12 mouse cellular contexts compared by ENCODE assay signal in genomic region chr19:40630606-40631005, GRCm38 (mm10). TPM values are rescaled to one million over a fixed set of nuclear protein-coding genes. Genes with fewer than 3 reads are reported as not detected.
A peak's percentile ranks its signal among the peaks of the same experiment; 100 is the strongest.
DNase-seq lines count a peak whose midpoint lies in the region; ATAC-seq and TF ChIP-seq lines count a peak whose summit lies in the region.
"Had no signal": no experiment of that assay in that cellular context is flagged by ENCODE, and none has a peak within 500 bp of the region (broad histone marks: within the 10 kb centered on the region; RNA-seq: fewer than 3 reads in every experiment).

No protein-coding gene starts in this region.

- H3K4me3 ChIP-seq in kidney, adult 2 months (ENCODE audit: insufficient read depth, low read depth, low read length), result no peak overlapping the region
- H3K4me3 ChIP-seq in liver, postnatal 0 days (ENCODE audit: low read depth, low read length), result no peak overlapping the region
- H3K4me3 ChIP-seq in liver, embryonic 12.5 days, result no peak overlapping the region
- H3K4me3 ChIP-seq in macrophage (ENCODE audit: inconsistent target), result no peak overlapping the region
- H3K4me3 ChIP-seq: embryonic facial prominence, embryonic 13.5 days; forebrain, embryonic 13.5 days had no signal

- no peak for TF ChIP-seq POLR2A in kidney, adult 2 months (IDR thresholded peaks at IDR 0.05; ENCODE audit: low read depth, low read length)

- H3K4me2 ChIP-seq in liver, postnatal 0 days (ENCODE audit: low read depth, low read length), result no peak overlapping the region
- no peak overlapping the region for H3K4me2 ChIP-seq in liver, embryonic 12.5 days
- H3K4me2 ChIP-seq: embryonic facial prominence, embryonic 13.5 days; forebrain, embryonic 13.5 days had no signal

- no peak for TF ChIP-seq EP300 in liver, postnatal 0 days (IDR thresholded peaks at IDR 0.05; ENCODE audit: low read depth)

- peak; percentile 48 for DNase-seq in kidney, adult 2 months
- no peak for DNase-seq in kidney, adult 11 months
- no peak for DNase-seq in liver, postnatal 0 days
- DNase-seq in thymus, postnatal 10 days (ENCODE audit: low spot score in 2 of 2), result no peak
- no peak for DNase-seq in thymus, postnatal 14 days
- DNase-seq: cerebellum, adult 8-10 months had no signal

- WGBS in kidney, adult 2 months, result 64% methylated on average over 7 of the region's 7 CpGs
- 35% methylated on average over 7 of the region's 7 CpGs for WGBS in liver, postnatal 0 days (ENCODE audit: insufficient replicate concordance)
- 16% methylated on average over 7 of the region's 7 CpGs for WGBS in liver, embryonic 12.5 days (ENCODE audit: insufficient replicate concordance)
- 0% methylated on average over 7 of the region's 7 CpGs for WGBS in macrophage (ENCODE audit: missing documents)

- no peaks in the 10 kb centered on the region for H3K4me1 ChIP-seq in kidney, adult 2 months (ENCODE audit: control insufficient read depth, insufficient read depth, low read length)
- H3K4me1 ChIP-seq in liver, postnatal 0 days (ENCODE audit: insufficient read depth), result no peaks in the 10 kb centered on the region
- H3K4me1 ChIP-seq in liver, embryonic 12.5 days, result no peaks in the 10 kb centered on the region
- H3K4me1 ChIP-seq: embryonic facial prominence, embryonic 13.5 days; forebrain, embryonic 13.5 days had no signal

- TF ChIP-seq CTCF in kidney, adult 2 months (conservative IDR thresholded peaks at IDR 0.05; ENCODE audit: insufficient read depth, insufficient read length, low read depth, low read length), result no peak
- no peak for TF ChIP-seq CTCF in liver, postnatal 0 days (IDR thresholded peaks at IDR 0.05; ENCODE audit: low read depth)

- no peak for ATAC-seq in liver, postnatal 0 days
- ATAC-seq in liver, embryonic 12.5 days, result no peak
- peak; percentile 42 for ATAC-seq in common myeloid progenitor, adult 5-6 weeks (replicated peaks; ENCODE audit: low read depth, poor library complexity, severe bottlenecking)
- ATAC-seq: forebrain, embryonic 13.5 days had no signal

- H3K9me3 ChIP-seq in liver, postnatal 0 days (ENCODE audit: low read length), result no peaks in the 10 kb centered on the region
- H3K9me3 ChIP-seq in liver, embryonic 12.5 days (replicated peaks), result no peaks in the 10 kb centered on the region
- H3K9me3 ChIP-seq: embryonic facial prominence, embryonic 13.5 days; forebrain, embryonic 13.5 days had no signal

- H3K36me3 ChIP-seq in kidney, adult 2 months (ENCODE audit: control insufficient read depth, insufficient read depth, low read length), result no peaks in the 10 kb centered on the region
- no peaks in the 10 kb centered on the region for H3K36me3 ChIP-seq in liver, postnatal 0 days (replicated peaks; ENCODE audit: insufficient read depth, low read length)
- no peaks in the 10 kb centered on the region for H3K36me3 ChIP-seq in liver, embryonic 12.5 days
- no peaks in the 10 kb centered on the region for H3K36me3 ChIP-seq in macrophage (ENCODE audit: inconsistent target)
- H3K36me3 ChIP-seq: embryonic facial prominence, embryonic 13.5 days had no signal

- no peaks in the 10 kb centered on the region for H3K27me3 ChIP-seq in kidney, adult 2 months (replicated peaks; ENCODE audit: control insufficient read depth, insufficient read depth, low read length)
- H3K27me3 ChIP-seq in liver, postnatal 0 days (ENCODE audit: insufficient read depth, low read length), result no peaks in the 10 kb centered on the region
- no peaks in the 10 kb centered on the region for H3K27me3 ChIP-seq in liver, embryonic 12.5 days (replicated peaks)
- H3K27me3 ChIP-seq: CH12.LX; embryonic facial prominence, embryonic 13.5 days; forebrain, embryonic 13.5 days had no signal

- no peaks in the 10 kb centered on the region for H3K79me2 ChIP-seq in macrophage (ENCODE audit: inconsistent target)

- peak overlapping the region; percentile 52; the same call in 1 of the 2 replicates for H3K27ac ChIP-seq in kidney, adult 2 months (ENCODE audit: insufficient read depth, low read depth, low read length)
- peak overlapping the region; percentile 44; the same call in 1 of the 2 replicates for H3K27ac ChIP-seq in liver, postnatal 0 days (ENCODE audit: low read depth)
- H3K27ac ChIP-seq in liver, embryonic 12.5 days, result no peak overlapping the region
- peak overlapping the region; percentile 95 for H3K27ac ChIP-seq in macrophage
- H3K27ac ChIP-seq: embryonic facial prominence, embryonic 13.5 days; forebrain, embryonic 13.5 days had no signal

- no peak overlapping the region for H3K9ac ChIP-seq in liver, postnatal 0 days (replicated peaks)
- no peak overlapping the region for H3K9ac ChIP-seq in liver, embryonic 12.5 days
- H3K9ac ChIP-seq: embryonic facial prominence, embryonic 13.5 days; forebrain, embryonic 13.5 days had no signal

RNA-seq across cellular contexts. Expression of gene Entpd1, which starts 18.4 kb away (rescaled TPM):
- 8.0 and 8.4 TPM in 2 replicates for polyA plus RNA-seq in kidney, adult 2 months (2012; rRNA removed)
- 5.1 and 5.7 TPM in 2 replicates for polyA plus RNA-seq in liver, postnatal 0 days (2015; fragmentation: Nextera tagmentation; extraction: Ambion mirVana)
- 2.6 TPM in 2 replicates for polyA plus RNA-seq in liver, embryonic 12.5 days (2016; fragmentation: Nextera tagmentation; extraction: Ambion mirVana)
- total RNA-seq in common myeloid progenitor, adult 5-6 weeks (2017), result 7.8 and 11.9 TPM in 2 replicates
- total RNA-seq in macrophage (2018; cell fraction: chromatin; rRNA removed), result 100 to 1,000 TPM in 23 of 26 experiments, 10 to 100 TPM in 3; 33.7 to 454 (median 135) TPM
- total RNA-seq in macrophage (2018; cell fraction: cytosol; rRNA removed), result 100 to 1,000 TPM in 18 of 26 experiments, 10 to 100 TPM in 8; 86.1 to 339 (median 189) TPM
- 100 to 1,000 TPM in 24 of 26 experiments, 10 to 100 TPM in 2; 83.5 to 570 (median 192) TPM for total RNA-seq in macrophage (2018; cell fraction: nucleus; rRNA removed)
- 164 to 283 TPM (median 241 TPM) in 3 replicates for polyA plus RNA-seq in macrophage (2018)

RNA-seq across cellular contexts. Expression of gene Tctn3, which starts 18.6 kb away (rescaled TPM):
- 8.6 and 8.9 TPM in 2 replicates for polyA plus RNA-seq in kidney, adult 2 months (2012; rRNA removed)
- polyA plus RNA-seq in liver, postnatal 0 days (2015; fragmentation: Nextera tagmentation; extraction: Ambion mirVana), result 1.7 and 1.8 TPM in 2 replicates
- 3.6 and 3.9 TPM in 2 replicates for polyA plus RNA-seq in liver, embryonic 12.5 days (2016; fragmentation: Nextera tagmentation; extraction: Ambion mirVana)
- total RNA-seq in common myeloid progenitor, adult 5-6 weeks (2017), result 6.0 and 6.8 TPM in 2 replicates
- 10 to 100 TPM; 10.5 to 46.6 (median 22.1) TPM for total RNA-seq in macrophage (2018; cell fraction: chromatin; rRNA removed)
- total RNA-seq in macrophage (2018; cell fraction: cytosol; rRNA removed), result 10 to 100 TPM in 6 of 26 experiments, 1 to 10 TPM in 20; 4.0 to 12.7 (median 7.7) TPM
- total RNA-seq in macrophage (2018; cell fraction: nucleus; rRNA removed), result 10 to 100 TPM in 23 of 26 experiments, 1 to 10 TPM in 3; 9.6 to 43.3 (median 20.3) TPM
- 7.0 to 10.4 TPM (median 7.7 TPM) in 3 replicates for polyA plus RNA-seq in macrophage (2018)

RNA-seq across cellular contexts. Expression of gene Aldh18a1, which starts 42.3 kb away (rescaled TPM):
- polyA plus RNA-seq in kidney, adult 2 months (2012; rRNA removed), result 3.5 and 4.1 TPM in 2 replicates
- polyA plus RNA-seq in liver, postnatal 0 days (2015; fragmentation: Nextera tagmentation; extraction: Ambion mirVana), result 8.1 and 9.1 TPM in 2 replicates
- 67.4 and 68.8 TPM in 2 replicates for polyA plus RNA-seq in liver, embryonic 12.5 days (2016; fragmentation: Nextera tagmentation; extraction: Ambion mirVana)
- total RNA-seq in common myeloid progenitor, adult 5-6 weeks (2017), result 49.1 and 58.7 TPM in 2 replicates
- 10 to 100 TPM in 7 of 26 experiments, 1 to 10 TPM in 19; 1.1 to 25.6 (median 7.6) TPM for total RNA-seq in macrophage (2018; cell fraction: chromatin; rRNA removed)
- total RNA-seq in macrophage (2018; cell fraction: cytosol; rRNA removed), result 10 to 100 TPM in 11 of 26 experiments, 1 to 10 TPM in 15; 2.3 to 14.8 (median 7.1) TPM
- total RNA-seq in macrophage (2018; cell fraction: nucleus; rRNA removed), result 10 to 100 TPM in 9 of 26 experiments, 1 to 10 TPM in 17; 1.0 to 18.6 (median 7.0) TPM
- 2.2 to 7.3 TPM (median 2.4 TPM) in 3 replicates for polyA plus RNA-seq in macrophage (2018)

Comparison
In these comparisons a context has a peak if more than half of its experiments do, and no peak if none do; other contexts are left out.
1. RNA of gene Entpd1, which starts 18.4 kb away (polyA plus RNA-seq): 164 to 283 TPM in macrophage; 8.0 to 8.4 TPM in kidney, adult 2 months, 5.1 to 5.7 TPM in liver, postnatal 0 days and 2.6 TPM in liver, embryonic 12.5 days; every median in the first group is over 10 times any median in the second.